Mouse (Mus musculus): ENCODE data around the gene Ric1. TPM values are rescaled to one million over a fixed set of nuclear protein-coding genes. Genes with fewer than 3 reads are reported as not detected.

Ric1 gene
- 1.9 TPM for polyA plus RNA-seq (2017; shearing (Covaris generic))

GRCm38 (mm10) chr19:29521637-29522435 is at the start of gene Ric1:
Ric1 (plus strand) TSS chr19:29522282.

GRCm38 (mm10) chr19:29647651-29648549 is 125.8 kb downstream of the Ric1 start, which contains the start of gene Ermp1:
Ermp1 (minus strand) TSS chr19:29648415.

Other genes with a start within 250 kb of the Ric1 start
- 24.9 TPM for gene Insl6, start 196.9 kb upstream of the Ric1 start, polyA plus RNA-seq (2017; shearing (Covaris generic))
- not detected for gene Rln1, start 187.6 kb upstream of the Ric1 start, polyA plus RNA-seq (2017; shearing (Covaris generic))
- 299 TPM for gene Plgrkt, start 154.9 kb upstream of the Ric1 start, polyA plus RNA-seq (2017; shearing (Covaris generic))
- 61.8 TPM for gene Cd274, start 154.8 kb upstream of the Ric1 start, polyA plus RNA-seq (2017; shearing (Covaris generic))
- gene Pdcd1lg2, start 111.4 kb upstream of the Ric1 start, polyA plus RNA-seq (2017; shearing (Covaris generic)): 21.1 TPM
- gene Ermp1, start 126.1 kb downstream of the Ric1 start, polyA plus RNA-seq (2017; shearing (Covaris generic)): 17.3 TPM
- not detected for gene Mlana, start 175.5 kb downstream of the Ric1 start, polyA plus RNA-seq (2017; shearing (Covaris generic))

Measured in inflammation-experienced regulatory T-cells, adult 16 weeks (primary cell).